Comparison of ENCODE assay signal across 9 mouse cellular contexts in genomic region chr16:34262731-34263460, GRCm38 (mm10).
DNase-seq lines count a peak whose midpoint lies in the region; TF ChIP-seq lines count a peak whose summit lies in the region.
"Had no signal": no experiment of that assay in that cellular context is flagged by ENCODE, and none has a peak within 500 bp of the region (broad histone marks: within the 10 kb centered on the region; RNA-seq: fewer than 3 reads in every experiment).

No protein-coding gene starts in this region.

- TF ChIP-seq POLR2A in ES-Bruce4 (IDR thresholded peaks at IDR 0.05; ENCODE audit: insufficient read depth, low read length): no peak

- no peak overlapping the region for H3K27ac ChIP-seq in ES-Bruce4 (ENCODE audit: insufficient read depth, low read length)

- TF ChIP-seq CTCF in ES-Bruce4 (IDR thresholded peaks at IDR 0.05; ENCODE audit: low read depth, low read length): no peak

- H3K4me1 ChIP-seq in ES-Bruce4 (ENCODE audit: control insufficient read depth, insufficient read depth, low read length): no peaks in the 10 kb centered on the region

- H3K9ac ChIP-seq in ES-Bruce4 (ENCODE audit: low read depth, poor library complexity, severe bottlenecking): no peak overlapping the region

- no peaks in the 10 kb centered on the region for H3K36me3 ChIP-seq in ES-Bruce4 (ENCODE audit: control insufficient read depth, insufficient read depth, low read length, poor library complexity, severe bottlenecking)

- H3K27me3 ChIP-seq in ES-Bruce4 (ENCODE audit: control insufficient read depth, insufficient read depth, low read length, poor library complexity, severe bottlenecking): no peaks in the 10 kb centered on the region

- DNase-seq in embryo, embryonic 11.5 days (ENCODE audit: low read depth, low spot score): peak; percentile 5
- DNase-seq in embryo, embryonic 10 days (ENCODE audit: low spot score): no peak
- peak; percentile 49 to 55 for DNase-seq in frontal cortex, postnatal 10 days (ENCODE audit: low spot score in 2 of 2)
- DNase-seq in layer of hippocampus, adult 8-10 months (ENCODE audit: low spot score in 2 of 2): peak; percentile 68 to 79
- peak; percentile 75 to 81 for DNase-seq in right cerebral cortex, postnatal 36 days (ENCODE audit: low spot score in 2 of 2)
- no peak for DNase-seq in urinary bladder, postnatal 14 days (ENCODE audit: low spot score)
- no peak for DNase-seq in thymus, postnatal 0 days (ENCODE audit: low spot score)

- no peak for TF ChIP-seq EP300 in ES-Bruce4 (IDR thresholded peaks at IDR 0.05; ENCODE audit: insufficient read depth, low read depth, low read length)

- H3K9me3 ChIP-seq in ES-Bruce4 (replicated peaks; ENCODE audit: control insufficient read depth, insufficient read depth, low read length, poor library complexity, severe bottlenecking): no peaks in the 10 kb centered on the region

- H3K4me3 ChIP-seq in ES-Bruce4 (ENCODE audit: low read depth, low read length): peak overlapping the region; percentile 27
- H3K4me3 ChIP-seq: erythroblast, embryonic 14.5 days had no signal

Comparison
In these comparisons a context has a peak if more than half of its experiments do, and no peak if none do; other contexts are left out.
1. DNase-seq: peak in embryo, embryonic 11.5 days (single experiment), frontal cortex, postnatal 10 days (2 of 2), layer of hippocampus, adult 8-10 months (2 of 2) and right cerebral cortex, postnatal 36 days (2 of 2); none in embryo, embryonic 10 days (single experiment), urinary bladder, postnatal 14 days (single experiment) and thymus, postnatal 0 days (single experiment).